Mouse (Mus musculus) neural tube, embryonic 11.5 days (tissue): Measurements from ENCODE around the gene Gm47283. TPM values are rescaled to one million over a fixed set of nuclear protein-coding genes. Genes with fewer than 3 reads are reported as not detected.
A peak's percentile ranks its signal among the peaks of the same experiment; 100 is the strongest.
"Not testable (repeated sequence)": the region's sequence is repeated elsewhere in the genome, so short reads cannot be mapped to it uniquely, and the experiment has no call there.

Source experiments
- ATAC-seq: fragments of 200-750 bp; cut with Nextera tagmentation; 2 replicates; pipeline ENCODE4 v1.8.0; 2017; ENCODE audit warnings: moderate number of reproducible peaks, mild to moderate bottlenecking, moderate TSS enrichment, moderate library complexity; ENCODE audit not compliant: insufficient read depth, low FRiP score, low TSS enrichment
- DNase-seq: peaks from one replicate; pipeline ENCODE4 v3.0.0-alpha.2; 2015; ENCODE audit warnings: low spot score
- H3K27ac ChIP-seq: fragments of 300-500 bp; sonication (generic); 2 replicates; pipeline ENCODE4 v1.5.1; 2014; ENCODE audit warnings: low read depth, mild to moderate bottlenecking, low read length
- H3K27me3 ChIP-seq: fragments of 300-500 bp; sonication (generic); 2 replicates; pipeline ENCODE4 v1.6.1; 2014; ENCODE audit warnings: mild to moderate bottlenecking, low read length, mixed read lengths; ENCODE audit not compliant: control insufficient read depth, insufficient read depth
- H3K36me3 ChIP-seq: fragments of 300-500 bp; sonication (generic); 2 replicates; pipeline ENCODE4 v1.6.1; 2014; ENCODE audit warnings: mild to moderate bottlenecking, low read length, moderate library complexity, mixed read lengths; ENCODE audit not compliant: control insufficient read depth, insufficient read depth
- H3K4me1 ChIP-seq: fragments of 300-500 bp; sonication (generic); 2 replicates; pipeline ENCODE4 v1.6.1; 2014; ENCODE audit warnings: low read length, mixed read lengths; ENCODE audit not compliant: control insufficient read depth, insufficient read depth
- H3K4me2 ChIP-seq: fragments of 300-500 bp; sonication (generic); 2 replicates; pipeline ENCODE4 v1.6.1; 2014; ENCODE audit warnings: low read depth, mild to moderate bottlenecking, moderate library complexity
- H3K4me3 ChIP-seq: fragments of 300-500 bp; sonication (generic); 2 replicates; pipeline ENCODE4 v1.5.1; 2014; ENCODE audit warnings: low read depth, low read length
- H3K9ac ChIP-seq: fragments of 300-500 bp; sonication (generic); 2 replicates; pipeline ENCODE4 v1.6.1; 2014; ENCODE audit warnings: mild to moderate bottlenecking, low read length
- H3K9me3 ChIP-seq: fragments of 300-500 bp; sonication (generic); 2 replicates; pipeline ENCODE4 v1.6.1; 2016; ENCODE audit warnings: low read length; ENCODE audit not compliant: control insufficient read depth
- WGBS: fragments of 180-500 bp; shearing (Covaris S2); extraction: QIAGEN DNeasy Blood & Tissue Kit; methylation state at CpG from one replicate; pipeline ENCODE4 v1.1.7; 2014; 5-methylcytosine and 5-hydroxymethylcytosine counted together
- polyA plus RNA-seq: library from polyadenylated mRNA; unstranded; fragments of >200 nt; fragmentation: Nextera tagmentation; extraction: Ambion mirVana; gene quantifications from 2 replicates; pipeline ENCODE4 v1.2.1, GENCODE M21; 2014

Gene Gm47283
- polyA plus RNA-seq, 1 experiment from 2014 or later: not detected

DNA sequence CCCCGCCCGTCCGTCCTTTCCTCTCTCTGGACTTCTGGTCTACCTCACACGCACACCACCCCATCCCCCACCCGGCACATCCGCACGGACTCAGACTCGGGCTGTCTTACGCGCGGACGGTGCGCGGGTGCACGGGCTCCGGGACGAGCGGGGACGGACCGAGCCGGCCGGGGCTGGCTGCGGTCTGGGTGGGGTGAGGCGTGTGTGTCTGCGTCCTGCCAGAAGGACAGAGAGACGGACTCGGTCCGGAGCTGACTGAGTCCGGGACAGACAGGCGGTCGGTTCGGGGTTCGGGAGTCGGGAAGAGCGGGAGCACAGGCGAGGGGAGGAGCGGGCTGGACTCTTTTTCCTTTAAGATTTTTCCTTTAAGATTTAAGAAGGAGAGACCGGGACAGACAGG is 43.5 kb upstream of the Gm47283 start:
- H3K9me3 ChIP-seq: peaks cover 44% of the 10 kb centered on the region
- not testable (repeated sequence) for H3K9ac ChIP-seq, H3K4me1 ChIP-seq, H3K27me3 ChIP-seq, H3K27ac ChIP-seq, H3K4me2 ChIP-seq, H3K4me3 ChIP-seq
- DNase-seq: peak; percentile 74
- peaks cover 36% of the 10 kb centered on the region for H3K36me3 ChIP-seq
- 78% methylated on average over 38 of the region's 38 CpGs for WGBS
- ATAC-seq: peak; percentile 67

DNA sequence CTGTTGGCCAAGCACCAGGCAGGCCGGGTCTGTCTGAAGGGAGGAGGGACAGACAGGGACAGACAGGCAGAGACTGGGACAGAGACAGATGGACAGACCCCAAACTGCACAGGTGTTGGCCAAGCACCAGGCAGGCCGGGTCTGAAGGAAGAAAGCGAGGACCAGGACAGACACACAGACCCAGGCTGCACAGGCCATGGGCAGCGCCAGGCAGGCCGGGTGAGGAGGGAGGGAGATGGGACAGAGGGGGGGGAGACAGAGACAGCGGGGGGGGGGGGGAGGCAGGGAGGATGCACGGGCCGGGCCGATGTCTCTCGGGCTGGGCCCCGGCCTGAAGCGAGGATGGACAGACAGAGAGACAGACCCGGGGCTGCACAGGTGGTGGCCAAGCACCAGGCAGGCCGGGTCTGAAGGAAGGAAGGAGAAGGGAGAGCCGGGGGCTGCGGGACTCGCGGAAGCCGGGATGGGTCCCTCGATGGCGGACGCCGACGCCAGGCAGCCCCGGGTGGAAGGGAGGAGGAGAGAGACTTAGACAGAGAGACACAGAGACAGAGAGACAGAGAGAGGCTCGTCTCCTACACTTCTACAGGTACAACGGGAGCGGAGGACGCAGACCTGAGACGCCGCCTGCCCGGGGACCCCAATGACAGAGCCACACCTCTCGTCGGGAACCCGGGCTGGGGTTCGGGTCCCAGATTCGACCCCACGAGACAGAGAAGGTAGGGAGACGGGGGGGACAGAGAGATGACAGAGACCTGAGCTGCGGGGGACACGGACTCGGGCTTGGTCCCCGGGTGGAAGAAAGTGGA is 42.9 kb upstream of the Gm47283 start:
- not testable (repeated sequence) for H3K27me3 ChIP-seq, H3K9ac ChIP-seq, H3K4me1 ChIP-seq, H3K4me3 ChIP-seq, H3K27ac ChIP-seq, H3K4me2 ChIP-seq
- ATAC-seq (peak; percentile 43), DNase-seq (peak; percentile 65)
- Histone ChIP-seq H3K9me3 (peaks cover 44% of the 10 kb centered on the region), H3K36me3 (peaks cover 36% of the 10 kb centered on the region)
- WGBS: 82% methylated on average over 43 of the region's 43 CpGs

DNA sequence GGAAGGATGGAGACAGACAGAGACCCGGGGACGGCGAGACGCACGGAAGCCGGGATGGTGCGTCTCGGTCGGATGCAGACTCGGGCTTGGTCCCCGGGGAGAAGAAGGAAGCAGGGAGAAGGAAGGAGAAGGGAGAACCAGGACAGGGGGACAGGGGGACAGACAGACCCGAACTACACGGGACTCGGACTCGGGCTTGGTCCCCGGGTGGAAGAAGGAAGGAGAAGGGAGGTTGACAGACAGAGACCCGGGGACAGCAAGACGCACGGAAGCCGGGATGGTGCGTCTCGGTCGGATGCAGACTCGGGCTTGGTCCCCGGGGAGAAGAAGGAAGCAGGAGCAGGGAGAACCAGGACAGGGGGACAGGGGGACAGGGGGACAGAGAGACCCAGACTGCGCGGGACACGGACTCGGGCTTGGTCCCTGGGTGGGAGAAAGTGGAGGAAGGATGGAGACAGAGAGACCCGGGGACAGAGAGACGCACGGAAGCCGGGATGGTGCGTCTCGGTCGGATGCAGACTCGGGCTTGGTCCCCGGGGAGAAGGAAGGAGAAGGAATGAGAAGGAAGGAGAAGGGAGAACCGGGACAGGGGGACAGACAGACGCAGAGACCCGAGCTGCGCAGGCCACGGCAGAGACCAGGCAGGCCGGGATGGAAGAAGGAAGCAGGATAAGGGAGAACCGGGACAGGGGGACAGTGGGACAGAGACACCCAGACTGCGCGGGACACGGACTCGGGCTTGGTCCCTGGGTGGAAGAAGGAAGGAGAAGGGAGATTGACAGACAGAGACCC is 42.1 kb upstream of the Gm47283 start:
- ATAC-seq (0 out of 2 replicates have a peak, but pooled peaks have one; percentile 3), DNase-seq (peak; percentile 62)
- peaks cover 44% of the 10 kb centered on the region for H3K9me3 ChIP-seq
- peaks cover 36% of the 10 kb centered on the region for H3K36me3 ChIP-seq
- not testable (repeated sequence) for H3K27me3 ChIP-seq, H3K4me2 ChIP-seq, H3K27ac ChIP-seq, H3K9ac ChIP-seq, H3K4me3 ChIP-seq, H3K4me1 ChIP-seq
- WGBS: 88% methylated on average over 49 of the region's 49 CpGs

DNA sequence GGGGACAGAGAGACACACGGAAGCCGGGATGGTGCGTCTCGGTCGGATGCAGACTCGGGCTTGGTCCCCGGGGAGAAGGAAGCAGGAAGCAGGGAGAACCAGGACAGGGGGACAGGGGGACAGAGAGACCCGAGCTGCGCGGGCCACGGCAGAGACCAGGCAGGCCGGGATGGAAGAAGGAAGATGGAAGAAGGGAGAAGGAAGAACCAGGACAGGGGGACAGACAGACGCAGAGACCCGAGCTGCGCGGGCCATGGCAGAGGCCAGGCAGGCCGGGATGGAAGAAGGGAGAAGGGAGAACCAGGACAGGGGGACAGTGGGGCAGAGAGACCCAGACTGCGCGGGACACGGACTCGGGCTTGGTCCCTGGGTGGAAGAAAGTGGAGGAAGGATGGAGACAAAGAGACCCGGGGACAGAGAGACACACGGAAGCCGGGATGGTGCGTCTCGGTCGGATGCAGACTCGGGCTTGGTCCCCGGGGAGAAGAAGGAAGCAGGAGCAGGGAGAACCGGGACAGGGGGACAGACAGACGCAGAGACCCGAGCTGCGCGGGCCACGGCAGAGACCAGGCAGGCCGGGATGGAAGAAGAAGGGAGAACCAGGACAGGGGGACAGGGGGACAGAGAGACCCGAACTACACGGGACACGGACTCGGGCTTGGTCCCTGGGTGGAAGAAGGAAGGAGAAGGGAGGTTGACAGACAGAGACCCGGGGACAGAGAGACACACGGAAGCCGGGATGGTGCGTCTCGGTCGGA is 41.3 kb upstream of the Gm47283 start:
- H3K27ac ChIP-seq, H3K9ac ChIP-seq, H3K27me3 ChIP-seq, H3K4me2 ChIP-seq, ATAC-seq, H3K4me3 ChIP-seq, H3K4me1 ChIP-seq: not testable (repeated sequence)
- Histone ChIP-seq H3K9me3 (peaks cover 44% of the 10 kb centered on the region), H3K36me3 (peaks cover 36% of the 10 kb centered on the region)
- peak; percentile 17 for DNase-seq
- WGBS: 84% methylated on average over 34 of the region's 46 CpGs

DNA sequence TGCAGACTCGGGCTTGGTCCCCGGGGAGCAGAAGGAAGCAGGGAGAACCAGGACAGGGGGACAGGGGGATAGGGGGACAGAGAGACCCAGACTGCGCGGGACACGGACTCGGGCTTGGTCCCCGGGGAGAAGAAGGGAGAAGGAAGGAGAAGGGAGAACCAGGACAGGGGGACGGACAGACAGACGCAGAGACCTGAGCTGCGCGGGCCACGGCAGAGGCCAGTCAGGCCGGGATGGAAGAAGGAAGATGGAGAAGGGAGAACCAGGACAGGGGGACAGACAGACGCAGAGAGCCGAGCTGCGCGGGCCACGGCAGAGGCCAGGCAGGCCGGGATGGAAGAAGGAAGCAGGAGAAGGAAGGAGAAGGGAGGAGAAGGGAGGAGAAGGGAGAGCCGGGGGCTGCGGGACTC is 40.7 kb upstream of the Gm47283 start:
- ATAC-seq: no peak
- no peak overlapping the region for H3K27ac ChIP-seq
- no peaks in the 10 kb centered on the region for H3K4me1 ChIP-seq
- peaks cover 41% of the 10 kb centered on the region for H3K9me3 ChIP-seq
- no peak overlapping the region for H3K4me3 ChIP-seq
- WGBS: 92% methylated on average over 2 of the region's 21 CpGs
- H3K36me3 ChIP-seq: peaks cover 33% of the 10 kb centered on the region
- no peak overlapping the region for H3K9ac ChIP-seq
- H3K27me3 ChIP-seq: no peaks in the 10 kb centered on the region
- H3K4me2 ChIP-seq: no peak overlapping the region
- DNase-seq: no peak

DNA sequence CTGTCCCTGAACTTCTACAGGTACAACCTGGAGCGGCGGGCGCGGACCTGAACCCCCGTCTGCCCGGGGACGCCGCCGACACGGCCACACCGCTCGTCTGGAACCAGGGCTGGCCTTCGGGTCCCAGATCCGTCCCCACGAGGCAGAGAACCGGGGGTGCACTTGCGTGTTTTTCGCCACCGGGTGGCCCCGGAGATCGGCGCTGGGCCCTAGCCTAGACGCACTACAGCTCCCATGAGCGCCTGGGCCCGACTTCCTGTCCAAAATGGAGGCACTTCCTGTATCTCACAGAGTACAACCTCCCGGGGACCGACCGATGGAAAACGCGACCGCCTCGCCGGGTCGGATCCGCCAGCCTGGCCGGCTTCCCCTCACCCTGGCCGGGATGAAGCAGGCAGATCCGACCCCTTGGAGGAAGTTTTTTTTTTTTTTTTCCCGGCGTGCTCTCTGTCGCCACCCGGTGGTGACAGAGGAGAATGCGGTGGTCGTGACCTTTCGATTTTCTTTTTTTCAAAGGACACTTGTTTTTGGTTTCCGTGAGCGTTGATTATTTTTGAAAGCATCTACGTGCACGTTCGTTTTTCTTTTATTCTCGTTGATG is 40.1 kb upstream of the Gm47283 start:
- H3K4me3 ChIP-seq, H3K27ac ChIP-seq, H3K4me1 ChIP-seq, H3K4me2 ChIP-seq, H3K9ac ChIP-seq, H3K27me3 ChIP-seq: not testable (repeated sequence)
- DNase-seq (peak; percentile 80), ATAC-seq (peak; percentile 88)
- Histone ChIP-seq H3K9me3 (peaks cover 34% of the 10 kb centered on the region), H3K36me3 (peaks cover 26% of the 10 kb centered on the region)
- WGBS: 57% methylated on average over 51 of the region's 51 CpGs

DNA sequence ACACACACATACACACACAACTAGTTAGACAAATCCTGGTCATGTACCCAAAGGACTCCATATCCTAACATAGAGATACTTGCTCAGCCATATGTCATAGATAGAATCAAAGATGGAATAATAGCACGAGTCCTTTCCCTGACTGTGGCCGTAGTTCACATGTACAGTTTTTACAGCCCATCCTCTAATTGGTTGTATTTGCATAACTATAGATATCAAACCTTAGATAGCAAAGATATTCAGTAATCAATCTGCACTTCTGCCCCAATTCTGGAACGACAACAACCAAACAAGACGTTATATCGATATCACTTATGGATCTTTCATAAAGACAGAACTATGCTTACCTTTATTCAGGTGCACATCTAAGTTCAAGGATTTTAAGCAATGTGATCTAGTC is 39.3 kb upstream of the Gm47283 start:
- peaks cover 27% of the 10 kb centered on the region for H3K9me3 ChIP-seq
- not testable (repeated sequence) for DNase-seq, H3K9ac ChIP-seq, H3K27me3 ChIP-seq, H3K4me1 ChIP-seq, H3K4me3 ChIP-seq, H3K27ac ChIP-seq, ATAC-seq, H3K4me2 ChIP-seq
- H3K36me3 ChIP-seq: peaks cover 18% of the 10 kb centered on the region
- WGBS: 94% methylated on average over 5 of the region's 5 CpGs

DNA sequence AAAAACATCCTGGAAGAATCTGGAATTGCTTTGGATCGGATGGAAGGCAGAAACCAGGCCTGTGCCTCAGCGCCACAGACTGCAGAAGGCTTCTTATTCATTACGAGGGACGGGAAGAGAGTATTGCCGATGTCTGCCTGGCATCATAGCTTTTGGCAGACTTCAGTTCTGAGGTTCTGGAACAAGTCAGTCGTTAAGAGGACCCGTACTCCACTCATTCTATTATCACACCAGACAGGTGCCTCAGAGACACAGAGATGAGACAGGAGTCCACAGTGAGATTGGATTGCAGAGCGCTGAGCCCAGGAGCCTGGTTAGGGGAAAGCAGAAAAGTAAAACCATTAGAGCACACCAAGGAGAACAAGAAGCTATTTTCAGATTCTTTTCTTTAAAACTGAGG is 29.8 kb upstream of the Gm47283 start, which contains the start of gene Gm21860:
Gene Gm21860, minus strand, starts transcription at position 101 of the 400 bp plus-strand sequence.
- H3K9ac ChIP-seq, ATAC-seq, H3K27ac ChIP-seq, H3K27me3 ChIP-seq, H3K9me3 ChIP-seq, H3K4me2 ChIP-seq, DNase-seq, H3K4me1 ChIP-seq, H3K36me3 ChIP-seq, H3K4me3 ChIP-seq: not testable (repeated sequence)
- WGBS: no CpG with 5 or more reads among the region's 8 CpGs
